Mouse (Mus musculus): ENCODE data around the gene Cmtr2. TPM values are rescaled to one million over a fixed set of nuclear protein-coding genes. Genes with fewer than 3 reads are reported as not detected.

Cmtr2 gene
- total RNA-seq, 2 experiments from 2014 or later, result 4.0 to 4.4 TPM

GRCm38 (mm10) chr8:110244566-110244965 lies 29.1 kb downstream of the Cmtr2 start:
- intact Hi-C loops (cut with DNase I), result no loop called here
- DNase-seq (ENCODE audit: low spot score in 2 of 2), result no peak

- intact Hi-C loops (cut with DNase I), result no loop called here
- no peak for DNase-seq (ENCODE audit: low spot score in 2 of 2)
These were observed 31.8 kb downstream of the Cmtr2 start for GRCm38 (mm10) chr8:110247238-110247637.

DNA sequence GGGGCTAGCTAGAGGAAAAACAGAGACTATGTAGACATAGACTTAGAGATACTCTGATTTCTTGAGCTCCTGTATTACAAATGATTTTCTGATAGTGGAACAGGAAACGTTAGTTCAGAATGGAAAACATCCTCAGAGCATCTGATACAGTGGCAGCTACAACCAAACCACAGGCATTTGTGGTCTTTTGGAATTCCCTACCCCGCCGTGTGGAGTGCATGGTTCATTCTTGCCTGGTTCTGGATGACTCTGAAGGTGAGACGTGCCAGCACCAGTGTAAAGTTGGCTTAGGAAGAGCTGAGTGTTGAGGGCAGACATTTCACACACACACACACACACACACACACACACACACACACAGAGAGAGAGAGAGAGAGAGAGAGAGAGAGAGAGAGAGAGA lies 38.5 kb downstream of the Cmtr2 start:
- intact Hi-C loops (cut with DNase I), result no loop called here
- no peak for DNase-seq (ENCODE audit: low spot score in 2 of 2)

- DNase-seq (ENCODE audit: low spot score in 2 of 2), result no peak
- intact Hi-C loops (cut with DNase I), result no loop called here
These were observed 50.4 kb downstream of the Cmtr2 start for GRCm38 (mm10) chr8:110265796-110266305.

DNA sequence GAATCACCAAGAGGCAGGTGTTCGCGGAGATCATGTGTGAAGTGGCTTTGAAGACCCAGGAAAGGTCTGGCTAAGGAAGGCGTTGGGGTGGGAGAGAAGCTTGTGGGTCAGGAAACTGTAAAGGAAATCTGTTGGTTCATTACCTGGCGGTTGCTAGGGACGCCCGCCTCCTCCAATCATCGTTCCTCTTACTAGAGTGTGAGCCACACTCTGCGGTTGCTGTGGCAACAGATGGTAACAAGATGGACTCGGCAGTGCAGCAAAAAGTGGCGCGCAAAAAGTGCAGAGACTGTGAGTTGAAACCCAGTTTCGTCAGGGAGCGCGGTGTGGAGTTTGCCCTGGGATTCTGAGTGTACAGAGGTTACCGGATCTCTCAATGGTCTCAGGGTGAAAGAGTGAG lies 51.3 kb downstream of the Cmtr2 start, which contains the start of gene Hydin:
Gene Hydin (plus strand): TSS at position 237 of the 400 bp plus-strand sequence.
- intact Hi-C loops (cut with DNase I), result no loop called here
- DNase-seq (ENCODE audit: low spot score in 2 of 2), result peak; percentile 90

- intact Hi-C loops (cut with DNase I), result no loop called here
- no peak for DNase-seq (ENCODE audit: low spot score in 2 of 2)
These were observed 51.8 kb downstream of the Cmtr2 start for GRCm38 (mm10) chr8:110267268-110267667.

DNA sequence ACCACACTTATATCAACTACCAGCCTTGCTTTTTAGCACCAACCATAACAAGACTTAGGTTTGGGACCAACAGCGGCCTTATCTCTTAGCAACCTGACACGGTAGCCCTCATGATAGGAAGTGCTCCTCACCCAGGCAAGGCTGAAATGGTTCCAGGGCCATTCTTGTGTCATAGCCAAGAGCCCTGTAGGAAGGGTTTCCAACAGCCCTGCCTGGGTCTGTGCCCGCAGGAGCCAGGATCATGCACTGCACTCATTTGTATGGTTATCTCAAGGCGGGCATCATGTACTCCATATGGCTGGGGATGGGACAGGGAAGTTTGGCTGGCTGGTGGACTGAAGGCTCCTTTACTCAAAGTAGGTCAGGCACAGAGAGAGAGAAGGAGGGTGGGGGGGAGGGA lies 55.2 kb downstream of the Cmtr2 start:
- intact Hi-C loops (cut with DNase I), result no loop called here
- no peak for DNase-seq (ENCODE audit: low spot score in 2 of 2)

DNA sequence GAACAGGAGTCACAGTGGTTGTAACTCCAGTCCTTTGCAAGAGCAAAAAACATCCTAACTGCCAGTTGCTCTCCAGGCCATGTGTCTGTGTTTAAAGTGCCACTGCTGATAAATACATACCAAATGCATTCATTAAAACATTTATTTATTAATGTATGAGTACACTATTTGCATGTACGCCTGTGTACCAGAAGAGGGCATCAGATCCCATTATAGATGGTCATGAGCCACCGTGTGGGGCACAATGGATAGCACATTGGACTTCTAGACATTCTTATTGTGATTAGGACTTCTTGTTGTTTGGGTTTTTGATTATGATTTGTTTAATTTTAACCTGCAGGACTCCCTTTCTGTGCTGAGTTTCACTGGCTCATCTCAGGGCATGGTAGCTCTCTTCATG lies 57.9 kb downstream of the Cmtr2 start:
- intact Hi-C loops (cut with DNase I), result no loop called here

More for the DNA sequence above, 57.9 kb downstream of the Cmtr2 start:
- no peak for DNase-seq (ENCODE audit: low spot score in 2 of 2)

Other genes starting within 250 kb of the Cmtr2 start
- not detected for gene Tat, start 225.2 kb upstream of the Cmtr2 start, total RNA-seq (2021)
- gene Chst4, start 175.9 kb upstream of the Cmtr2 start, total RNA-seq (2021), result not detected
- gene Zfp612, start 135.9 kb upstream of the Cmtr2 start, total RNA-seq (2021), result 10 to 100 TPM; 29.6 to 30.4 TPM
- not detected for gene Gm21964, start 114.5 kb upstream of the Cmtr2 start, total RNA-seq (2021)
- gene Gm17720, start 112.9 kb upstream of the Cmtr2 start, total RNA-seq (2021), result not detected
- 10 to 100 TPM; 31.9 to 49.8 TPM for gene Calb2, start 47.5 kb upstream of the Cmtr2 start, total RNA-seq (2021)
- gene Hydin, start 51.3 kb downstream of the Cmtr2 start, total RNA-seq (2021), result under 1 TPM; 0.35 to 0.44 TPM

Data from left cerebral cortex, postnatal 14 days (tissue).